Mouse (Mus musculus) MEL (cell line): ENCODE results near the gene Acot4.

Source experiments
- CTCF ChIP-seq, 3 experiments: IDR thresholded peaks in 2 of 3; conservative IDR thresholded peaks in 1 of 3; 2 replicates each; pipeline ENCODE4 v1.5.1; 2011 to 2012; ENCODE audit warnings: low read length in 3 of 3, low read depth in 2 of 3, mild to moderate bottlenecking in 2 of 3, improper control_type of control experiment in 1 of 3, inconsistent platforms in 1 of 3, mixed read lengths in 1 of 3, moderate library complexity in 1 of 3; ENCODE audit not compliant: control insufficient read depth in 1 of 3, insufficient read depth in 1 of 3, poor library complexity in 1 of 3, severe bottlenecking in 1 of 3
- MEF2A ChIP-seq: IDR thresholded peaks from 2 replicates; pipeline ENCODE4 v1.6.1; 2014; ENCODE audit warnings: low read depth, mild to moderate bottlenecking, inconsistent platforms, low read length, improper control_type of control experiment; ENCODE audit not compliant: poor library complexity, insufficient replicate concordance, severe bottlenecking; ENCODE audit errors: extremely low read depth
- SIN3A ChIP-seq: IDR thresholded peaks from 2 replicates; pipeline ENCODE4 v1.6.1; 2012; ENCODE audit warnings: low read length, improper control_type of control experiment, inconsistent platforms

DNA sequence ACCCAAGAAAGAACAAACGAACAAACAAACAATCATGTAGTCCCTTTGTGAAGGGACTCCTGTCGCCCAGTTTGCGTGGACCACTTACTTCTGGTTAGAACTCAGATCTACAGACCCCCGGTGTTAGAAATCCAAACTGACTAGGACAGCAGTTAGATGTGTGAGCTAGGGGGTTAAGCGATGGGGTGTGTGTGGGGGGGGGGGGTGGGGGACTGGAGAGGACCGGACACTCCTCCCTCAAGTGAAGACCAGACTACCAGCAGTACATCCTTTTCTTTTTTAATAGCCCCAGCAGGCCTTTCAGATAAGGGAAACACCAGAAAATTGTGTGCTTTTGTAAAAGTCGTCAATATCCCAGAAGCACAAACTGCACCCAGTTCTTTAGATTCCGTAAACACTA lies 29.4 kb upstream of the Acot4 start:
- TF ChIP-seq CTCF (IDR thresholded peaks at IDR 0.05 in 2 of 3, conservative IDR thresholded peaks at IDR 0.05 in 1 of 3; ENCODE audit: control insufficient read depth in 1 of 3, insufficient read depth in 1 of 3, low read depth in 2 of 3, low read length in 3 of 3, poor library complexity in 1 of 3, severe bottlenecking in 1 of 3) (no peak), MEF2A (no peak), SIN3A (no peak)
